Mouse (Mus musculus) ES-E14 (cell line): ENCODE data around the gene Smc5. TPM values are rescaled to one million over a fixed set of nuclear protein-coding genes. Genes with fewer than 3 reads are reported as not detected.

Experiments used
- DNase-seq: peaks from one replicate; pipeline ENCODE4 v3.0.0-alpha.2; 2013; ENCODE audit warnings: low read depth, low spot score
- H3K27ac ChIP-seq: 2 replicates; pipeline ENCODE4 v1.5.1; 2012; ENCODE audit warnings: low read depth, mild to moderate bottlenecking, low read length, moderate library complexity, mixed read lengths; ENCODE audit not compliant: poor library complexity, insufficient read depth, severe bottlenecking
- H3K36me3 ChIP-seq: 2 replicates; pipeline ENCODE4 v1.6.1; 2012; ENCODE audit warnings: mild to moderate bottlenecking, low read length, moderate library complexity, mixed read lengths; ENCODE audit not compliant: control insufficient read depth, poor library complexity, insufficient read depth, severe bottlenecking
- H3K4me1 ChIP-seq, 2 experiments: fragments of 150-350 bp in 1 of 2; sonication (generic) in 1 of 2; 2 replicates each; pipeline ENCODE4 v1.6.1; 2012; ENCODE audit warnings: low read length in 2 of 2, mild to moderate bottlenecking in 1 of 2, mixed read lengths in 1 of 2; ENCODE audit not compliant: control insufficient read depth in 2 of 2, insufficient read depth in 2 of 2, poor library complexity in 1 of 2
- H3K4me3 ChIP-seq, 2 experiments: fragments of 150-350 bp in 1 of 2; sonication (generic) in 1 of 2; 2 replicates each; pipeline ENCODE4 v1.5.1; 2012; ENCODE audit warnings: low read length in 2 of 2, low read depth in 1 of 2, mild to moderate bottlenecking in 1 of 2, mixed read lengths in 1 of 2; ENCODE audit not compliant: insufficient read depth in 1 of 2, poor library complexity in 1 of 2, severe bottlenecking in 1 of 2
- H3K9ac ChIP-seq: 2 replicates; pipeline ENCODE4 v1.6.1; 2012; ENCODE audit warnings: low read depth, mild to moderate bottlenecking, low read length, mixed read lengths; ENCODE audit not compliant: poor library complexity, insufficient read depth, severe bottlenecking
- H3K9me3 ChIP-seq: fragments of 150-350 bp; sonication (generic); 2 replicates; pipeline ENCODE4 v1.6.1; 2012; ENCODE audit warnings: low read depth, mild to moderate bottlenecking, low read length; ENCODE audit not compliant: control insufficient read depth, insufficient read depth
- CHD2 ChIP-seq: IDR thresholded peaks from 2 replicates; pipeline ENCODE4 v1.6.1; 2014; ENCODE audit warnings: mild to moderate bottlenecking, low read depth, low read length, inconsistent platforms
- HCFC1 ChIP-seq: IDR thresholded peaks from 2 replicates; pipeline ENCODE4 v1.6.1; 2012; ENCODE audit warnings: low read length, inconsistent platforms, borderline replicate concordance; ENCODE audit not compliant: insufficient read depth
- MAFK ChIP-seq: IDR thresholded peaks from 2 replicates; pipeline ENCODE4 v1.6.1; 2014; ENCODE audit warnings: mild to moderate bottlenecking, low read depth, low read length, inconsistent platforms; ENCODE audit not compliant: insufficient read depth
- ZC3H11A ChIP-seq: IDR thresholded peaks from 2 replicates; pipeline ENCODE4 v1.6.1; 2012; ENCODE audit warnings: low read depth, mild to moderate bottlenecking, inconsistent platforms, low read length, borderline replicate concordance
- ZNF384 ChIP-seq: IDR thresholded peaks from 2 replicates; pipeline ENCODE4 v1.6.1; 2012; ENCODE audit warnings: low read depth, low read length, inconsistent platforms
- in situ Hi-C, 2 experiments: fragments of 600-800 bp; cut with MboI; formaldehyde crosslinking; loops; one replicate each; pipeline ENCODE4 v1.15.1; 2025; ENCODE audit warnings: low sequenced_read_pairs in 2 of 2, inconsistent platforms in 1 of 2; ENCODE audit not compliant: unreplicated experiment in 2 of 2
- total RNA-seq: library from RNA; depleted of rRNA; stranded (reverse); fragments of 300-350 nt; gene quantifications from 2 replicates; pipeline ENCODE4 v1.2.3, GENCODE M21; 2012

The Smc5 gene
- total RNA-seq, 1 experiment = 57.8 TPM

GRCm38 (mm10) chr19:23188986-23189385 is 84.7 kb downstream of the Smc5 start:
- no peaks in the 10 kb centered on the region for H3K4me1 ChIP-seq
- DNase-seq = no peak
- no peak overlapping the region for H3K9ac ChIP-seq
- no peaks in the 10 kb centered on the region for H3K9me3 ChIP-seq
- no peaks in the 10 kb centered on the region for H3K36me3 ChIP-seq
- H3K4me3 ChIP-seq = no peak overlapping the region
- H3K27ac ChIP-seq = no peak overlapping the region
- in situ Hi-C loops = loop anchor here (25.0 kb wide), 1 partner anchor 277 kb away; no protein-coding TSS in a partner anchor
- no peak for TF ChIP-seq MAFK
- TF ChIP-seq ZC3H11A = no peak
- no peak for TF ChIP-seq HCFC1
- no peak for TF ChIP-seq CHD2

- H3K9me3 ChIP-seq = no peaks in the 10 kb centered on the region
- H3K36me3 ChIP-seq = no peaks in the 10 kb centered on the region
- no peak for TF ChIP-seq HCFC1
- no peak for TF ChIP-seq ZNF384
- TF ChIP-seq ZC3H11A = no peak
- TF ChIP-seq CHD2 = no peak
- TF ChIP-seq MAFK = no peak
- no peak overlapping the region for H3K9ac ChIP-seq
- H3K27ac ChIP-seq = no peak overlapping the region
- in situ Hi-C loops = loop anchor here (25.0 kb wide), 1 partner anchor 275 kb away; no protein-coding TSS in a partner anchor
- H3K4me1 ChIP-seq = no peaks in the 10 kb centered on the region
- DNase-seq = no peak
- no peak overlapping the region for H3K4me3 ChIP-seq
Measured at GRCm38 (mm10) chr19:23187732-23188131, 86.0 kb downstream of the Smc5 start.

- Histone ChIP-seq H3K4me1 (peaks cover 2 to 3% of the 10 kb centered on the region in 2 experiments; a peak in 1 of 4 replicates), H3K27ac (no peak overlapping the region), H3K9ac (no peak overlapping the region), H3K4me3 (no peak overlapping the region), H3K9me3 (no peaks in the 10 kb centered on the region), H3K36me3 (no peaks in the 10 kb centered on the region)
- no peak for TF ChIP-seq CHD2
- TF ChIP-seq MAFK = no peak
- TF ChIP-seq HCFC1 = no peak
- no peak for TF ChIP-seq ZC3H11A
- in situ Hi-C loops = loop anchor here (25.0 kb wide), 1 partner anchor 272 kb away; no protein-coding TSS in a partner anchor
- no peak for DNase-seq
Measured at GRCm38 (mm10) chr19:23184068-23184467, 89.6 kb downstream of the Smc5 start.

GRCm38 (mm10) chr19:23183493-23183892 is 90.2 kb downstream of the Smc5 start:
- TF ChIP-seq ZNF384 = no peak
- no peak for TF ChIP-seq HCFC1
- Histone ChIP-seq H3K4me3 (no peak overlapping the region), H3K4me1 (peaks cover 2 to 4% of the 10 kb centered on the region in 2 experiments; a peak in 1 of 4 replicates), H3K9ac (no peak overlapping the region), H3K27ac (no peak overlapping the region), H3K36me3 (no peaks in the 10 kb centered on the region), H3K9me3 (no peaks in the 10 kb centered on the region)
- in situ Hi-C loops = loop anchor here (25.0 kb wide), 1 partner anchor 271 kb away; no protein-coding TSS in a partner anchor
- no peak for DNase-seq

- TF ChIP-seq ZC3H11A = no peak
- TF ChIP-seq HCFC1 = no peak
- TF ChIP-seq ZNF384 = no peak
- TF ChIP-seq CHD2 = no peak
- TF ChIP-seq MAFK = no peak
- H3K9me3 ChIP-seq = no peaks in the 10 kb centered on the region
- in situ Hi-C loops = loop anchor here (25.0 kb wide), 1 partner anchor 266 kb away; no protein-coding TSS in a partner anchor
Measured at GRCm38 (mm10) chr19:23178533-23178932, 95.2 kb downstream of the Smc5 start.

More at GRCm38 (mm10) chr19:23178533-23178932, 95.2 kb downstream of the Smc5 start:
- peaks cover 18 to 22% of the 10 kb centered on the region in 2 experiments for H3K4me1 ChIP-seq
- no peaks in the 10 kb centered on the region for H3K36me3 ChIP-seq
- no peak overlapping the region for H3K27ac ChIP-seq
- no peak overlapping the region for H3K9ac ChIP-seq
- no peak for DNase-seq
- no peak overlapping the region for H3K4me3 ChIP-seq
